Mouse (Mus musculus) CH12.LX (cell line): ENCODE data around the gene Aatk. TPM values are rescaled to one million over a fixed set of nuclear protein-coding genes. Genes with fewer than 3 reads are reported as not detected.

Experiments used
- DNase-seq: peaks from one replicate; pipeline ENCODE4 v3.0.0-alpha.2; 2013; ENCODE audit errors: extremely low read depth
- H3K27ac ChIP-seq: 2 replicates; pipeline ENCODE4 v1.5.1; 2012; ENCODE audit warnings: low read depth, mild to moderate bottlenecking, control low read depth, moderate library complexity; ENCODE audit not compliant: insufficient read depth
- H3K27me3 ChIP-seq: replicated peaks from 2 replicates; pipeline ENCODE3; 2012; ENCODE audit warnings: inconsistent platforms
- H3K36me3 ChIP-seq, 2 experiments: replicated peaks in 1 of 2; 2 replicates each; pipeline versions ENCODE3 to v1.6.1; 2012; ENCODE audit warnings: inconsistent platforms in 1 of 2, low read length in 1 of 2, mild to moderate bottlenecking in 1 of 2, mixed read lengths in 1 of 2, moderate library complexity in 1 of 2; ENCODE audit not compliant: control insufficient read depth in 1 of 2, insufficient read depth in 1 of 2
- H3K4me1 ChIP-seq, 2 experiments: 2 replicates each; pipeline ENCODE4 v1.6.1; 2012; ENCODE audit warnings: inconsistent platforms in 1 of 2, moderate library complexity in 1 of 2; ENCODE audit not compliant: insufficient read depth in 2 of 2, control insufficient read depth in 1 of 2
- H3K4me2 ChIP-seq: 2 replicates; pipeline ENCODE4 v1.6.1; 2012; ENCODE audit warnings: low read depth, mild to moderate bottlenecking, control low read depth; ENCODE audit not compliant: poor library complexity, insufficient read depth, severe bottlenecking
- H3K4me3 ChIP-seq, 3 experiments: fragments of 150-350 bp in 1 of 3; sonication (generic) in 1 of 3; replicated peaks in 1 of 3; 2 replicates each; pipeline versions ENCODE3 to v1.5.1; 2011 to 2012; ENCODE audit warnings: low read depth in 2 of 3, low read length in 2 of 3, mild to moderate bottlenecking in 2 of 3, moderate library complexity in 2 of 3, control low read depth in 1 of 3, improper control_type of control experiment in 1 of 3, inconsistent platforms in 1 of 3, mixed read lengths in 1 of 3; ENCODE audit not compliant: poor library complexity in 1 of 3
- H3K79me2 ChIP-seq: replicated peaks from 2 replicates; pipeline ENCODE4 v1.6.1; 2012; ENCODE audit warnings: mild to moderate bottlenecking, moderate library complexity; ENCODE audit not compliant: control insufficient read depth, poor library complexity, insufficient read depth, severe bottlenecking; ENCODE audit errors: extremely low read depth
- H3K9ac ChIP-seq: 2 replicates; pipeline ENCODE4 v1.6.1; 2012; ENCODE audit warnings: low read depth, mild to moderate bottlenecking, control low read depth, moderate library complexity; ENCODE audit not compliant: insufficient read depth
- H3K9me3 ChIP-seq: replicated peaks from 2 replicates; pipeline ENCODE3; 2012; ENCODE audit warnings: low read length, inconsistent platforms, mixed read lengths
- BHLHE40 ChIP-seq: IDR thresholded peaks from 2 replicates; pipeline ENCODE4 v1.6.1; 2011; ENCODE audit warnings: mild to moderate bottlenecking, low read depth, low read length, improper control_type of control experiment
- CTCF ChIP-seq, 2 experiments: IDR thresholded peaks in 1 of 2; conservative IDR thresholded peaks in 1 of 2; 2 replicates each; pipeline ENCODE4 v1.5.1; 2011 to 2012; ENCODE audit warnings: low read depth in 2 of 2, low read length in 2 of 2, improper control_type of control experiment in 1 of 2, inconsistent platforms in 1 of 2, mild to moderate bottlenecking in 1 of 2, moderate library complexity in 1 of 2
- ELF1 ChIP-seq: IDR thresholded peaks from 2 replicates; pipeline ENCODE4 v1.6.1; 2014; ENCODE audit warnings: low read depth, mild to moderate bottlenecking, inconsistent platforms, low read length, improper control_type of control experiment
- JUND ChIP-seq: conservative IDR thresholded peaks from 2 replicates; pipeline ENCODE4 v1.6.1; 2011; ENCODE audit warnings: low read depth, low read length, improper control_type of control experiment
- MAFK ChIP-seq: IDR thresholded peaks from 2 replicates; pipeline ENCODE4 v1.6.1; 2011; ENCODE audit warnings: low read length, improper control_type of control experiment; ENCODE audit not compliant: insufficient replicate concordance
- MAZ ChIP-seq: IDR thresholded peaks from 2 replicates; pipeline ENCODE4 v1.6.1; 2012; ENCODE audit warnings: low read depth, mild to moderate bottlenecking, inconsistent platforms, low read length, improper control_type of control experiment, moderate library complexity
- MXI1 ChIP-seq: IDR thresholded peaks from 2 replicates; pipeline ENCODE4 v1.6.1; 2011; ENCODE audit warnings: mild to moderate bottlenecking, low read depth, low read length, improper control_type of control experiment
- MYC ChIP-seq: IDR thresholded peaks from 2 replicates; pipeline ENCODE4 v1.6.1; 2011; ENCODE audit warnings: low read depth, mild to moderate bottlenecking, improper control_type of control experiment, low read length
- POLR2A ChIP-seq: IDR thresholded peaks from 2 replicates; pipeline ENCODE4 v1.6.1; 2011; ENCODE audit warnings: low read depth, mild to moderate bottlenecking, improper control_type of control experiment, low read length
- POLR2AphosphoS2 ChIP-seq: IDR thresholded peaks from 2 replicates; pipeline ENCODE4 v1.6.1; 2011; ENCODE audit warnings: low read depth, low read length, improper control_type of control experiment
- SIN3A ChIP-seq: IDR thresholded peaks from 2 replicates; pipeline ENCODE4 v1.6.1; 2012; ENCODE audit warnings: low read length, improper control_type of control experiment, inconsistent platforms
- TCF12 ChIP-seq: IDR thresholded peaks from 2 replicates; pipeline ENCODE4 v1.6.1; 2014; ENCODE audit warnings: low read depth, mild to moderate bottlenecking, inconsistent platforms, low read length, improper control_type of control experiment
- USF1 ChIP-seq: IDR thresholded peaks from 2 replicates; pipeline ENCODE4 v1.6.1; 2014; ENCODE audit warnings: low read depth, mild to moderate bottlenecking, inconsistent platforms, low read length, improper control_type of control experiment
- ZC3H11A ChIP-seq: IDR thresholded peaks from 2 replicates; pipeline ENCODE4 v1.6.1; 2012; ENCODE audit warnings: low read depth, mild to moderate bottlenecking, inconsistent platforms, low read length, improper control_type of control experiment
- ZKSCAN1 ChIP-seq: IDR thresholded peaks from 2 replicates; pipeline ENCODE4 v1.6.1; 2012; ENCODE audit warnings: low read depth, inconsistent platforms, low read length, improper control_type of control experiment, borderline replicate concordance
- ZMIZ1 ChIP-seq: IDR thresholded peaks from 2 replicates; pipeline ENCODE4 v1.6.1; 2012; ENCODE audit warnings: low read depth, mild to moderate bottlenecking, inconsistent platforms, low read length, improper control_type of control experiment
- ZNF384 ChIP-seq: IDR thresholded peaks from 2 replicates; pipeline ENCODE4 v1.6.1; 2012; ENCODE audit warnings: low read depth, low read length, improper control_type of control experiment, inconsistent platforms
- dilution Hi-C: fragments of 300-500 bp; cut with MboI; formaldehyde crosslinking; loops from 2 replicates; pipeline ENCODE4 v1.14.3; 2020; ENCODE audit warnings: low sequenced_read_pairs; ENCODE audit not compliant: extremely low pct_unique_long_range_greater_than_20kb, extremely low pct_ligation_motif_present
- in situ Hi-C: fragments of 300-500 bp; cut with MboI; formaldehyde crosslinking; loops from 3 replicates; pipeline ENCODE4 v1.14.3; 2019; ENCODE audit warnings: low sequenced_read_pairs, low pct_ligation_motif_present, low pct_unique_long_range_greater_than_20kb, mixed read lengths
- polyA plus RNA-seq: library from polyadenylated mRNA; unstranded; fragments of >175 nt; gene quantifications from 2 replicates; pipeline ENCODE4 v1.2.1, GENCODE M21; 2012; ENCODE audit warnings: low read depth; ENCODE audit not compliant: insufficient read length
- total RNA-seq, 2 experiments: library from RNA; depleted of rRNA; stranded (reverse); fragments of 300-350 nt in 1 of 2; fragments of >200 nt in 1 of 2; gene quantifications; 2 replicates each; pipeline ENCODE4 v1.2.3; 2012 to 2014

Aatk gene
- total and polyA plus RNA-seq, 3 experiments = 0.08 to 0.21 (median 0.19) TPM

DNA sequence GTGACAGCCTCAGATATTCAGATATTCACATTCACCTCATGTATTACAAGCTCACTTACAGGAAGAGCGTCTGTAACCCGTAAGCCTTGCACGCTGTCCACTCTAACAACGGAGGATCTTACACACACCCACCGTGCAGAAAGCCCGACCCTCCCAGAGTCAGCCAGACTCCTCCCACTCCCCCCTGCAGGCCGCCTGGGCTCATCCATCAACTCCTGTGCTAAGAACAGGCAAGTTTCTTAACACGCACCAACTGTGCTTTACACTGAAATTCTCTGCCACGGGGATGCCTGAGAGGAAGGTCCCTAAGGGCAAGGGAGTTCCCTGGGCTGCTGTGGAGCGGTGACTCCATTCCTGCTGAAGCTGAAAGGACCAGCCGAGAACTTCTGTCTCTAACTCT is 22.3 kb upstream of the Aatk start:
- no peak overlapping the region for H3K4me2 ChIP-seq
- no peaks in the 10 kb centered on the region for H3K9me3 ChIP-seq
- H3K4me3 ChIP-seq = no peak overlapping the region
- no peaks in the 10 kb centered on the region for H3K27me3 ChIP-seq
- dilution Hi-C loops (no loop called here), in situ Hi-C loops (no loop called here)
- no peak for DNase-seq
- H3K36me3 ChIP-seq = peaks cover 27 to 80% of the 10 kb centered on the region in 2 experiments
- H3K27ac ChIP-seq = no peak overlapping the region
- H3K4me1 ChIP-seq = peaks cover 5 to 44% of the 10 kb centered on the region in 2 experiments
- H3K79me2 ChIP-seq = no peaks in the 10 kb centered on the region
- H3K9ac ChIP-seq = no peak overlapping the region
- TF ChIP-seq JUND (no peak), ZC3H11A (no peak), ZNF384 (no peak), POLR2A (no peak), ZMIZ1 (no peak), MAZ (no peak), TCF12 (no peak), ELF1 (no peak), ZKSCAN1 (no peak), MAFK (no peak), MYC (no peak), MXI1 (no peak)

GRCm38 (mm10) chr11:120067834-120068233 is 20.9 kb upstream of the Aatk start:
- TF ChIP-seq POLR2AphosphoS2 = no peak
- TF ChIP-seq CTCF (conservative IDR thresholded peaks at IDR 0.05 in 1 of 2, IDR thresholded peaks at IDR 0.05 in 1 of 2; ENCODE audit: low read depth in 2 of 2, low read length in 2 of 2) = peak in 1 of 2 experiments; percentile 17; a peak in 1 of 4 replicates
- TF ChIP-seq SIN3A = no peak
- no peak for TF ChIP-seq BHLHE40
- no peak for TF ChIP-seq USF1
- H3K9me3 ChIP-seq = no peaks in the 10 kb centered on the region
- H3K4me3 ChIP-seq = no peak overlapping the region
- no peak overlapping the region for H3K27ac ChIP-seq
- no peak overlapping the region for H3K4me2 ChIP-seq
- no peak overlapping the region for H3K9ac ChIP-seq
- H3K27me3 ChIP-seq = no peaks in the 10 kb centered on the region
- H3K79me2 ChIP-seq = no peaks in the 10 kb centered on the region
- dilution Hi-C loops (no loop called here), in situ Hi-C loops (no loop called here)
- DNase-seq = no peak
- H3K4me1 ChIP-seq = peaks cover 18 to 56% of the 10 kb centered on the region in 2 experiments
- peaks cover 27 to 72% of the 10 kb centered on the region in 2 experiments for H3K36me3 ChIP-seq
